Mouse (Mus musculus) cortical plate, adult 2 months (tissue): ENCODE measurements at regions not wholly inside any gene's neighbourhood (a gene's known extent, or its start where the extent isn't known, plus 50 kb on each side); places are given as distances from the start of the nearest gene placed in this dataset.

ENCODE experiments used
- CTCF ChIP-seq: fragments of 200-500 bp; IDR thresholded peaks from 2 replicates; pipeline ENCODE4 v1.5.1; 2011; ENCODE audit warnings: mild to moderate bottlenecking, control low read depth, low read length; ENCODE audit not compliant: insufficient read depth; ENCODE audit errors: extremely low read depth
- POLR2A ChIP-seq: fragments of 200-500 bp; IDR thresholded peaks from 2 replicates; pipeline ENCODE4 v1.6.1; 2011; ENCODE audit warnings: mild to moderate bottlenecking, low read length, control low read depth; ENCODE audit not compliant: insufficient read depth; ENCODE audit errors: extremely low read depth

DNA sequence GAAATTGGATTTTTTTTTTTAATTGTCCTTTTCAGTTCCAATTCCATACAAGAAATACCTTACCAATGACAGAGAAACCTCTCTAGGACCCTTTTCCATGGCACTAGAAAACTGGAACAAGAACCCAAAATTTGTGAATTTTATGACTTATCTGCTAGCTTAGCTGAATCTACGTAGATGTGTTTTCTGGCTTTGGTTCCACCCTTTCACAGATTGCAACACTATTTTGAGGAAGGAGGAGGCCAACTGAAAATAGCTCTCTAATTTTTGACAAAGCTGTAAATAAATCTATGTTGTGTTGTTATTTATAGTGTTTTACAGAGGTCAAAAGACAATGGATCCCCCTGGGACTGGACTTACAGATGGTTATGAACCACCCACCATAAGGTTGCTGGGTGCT is 130.6 kb upstream of the Rapgef5 start:
- TF ChIP-seq CTCF (no peak), POLR2A (no peak)
